Mouse (Mus musculus) spleen, adult 2 months (tissue): ENCODE data around the gene Lrmda.

Source experiments
- CTCF ChIP-seq: fragments of 200-500 bp; IDR thresholded peaks from 2 replicates; pipeline ENCODE4 v1.5.1; 2011; ENCODE audit warnings: mild to moderate bottlenecking, inconsistent platforms; ENCODE audit not compliant: insufficient read depth, insufficient read length, insufficient replicate concordance; ENCODE audit errors: extremely low read depth
- POLR2A ChIP-seq: fragments of 200-500 bp; IDR thresholded peaks from 2 replicates; pipeline ENCODE4 v1.6.1; 2011; ENCODE audit warnings: low read depth, low read length, inconsistent platforms

DNA sequence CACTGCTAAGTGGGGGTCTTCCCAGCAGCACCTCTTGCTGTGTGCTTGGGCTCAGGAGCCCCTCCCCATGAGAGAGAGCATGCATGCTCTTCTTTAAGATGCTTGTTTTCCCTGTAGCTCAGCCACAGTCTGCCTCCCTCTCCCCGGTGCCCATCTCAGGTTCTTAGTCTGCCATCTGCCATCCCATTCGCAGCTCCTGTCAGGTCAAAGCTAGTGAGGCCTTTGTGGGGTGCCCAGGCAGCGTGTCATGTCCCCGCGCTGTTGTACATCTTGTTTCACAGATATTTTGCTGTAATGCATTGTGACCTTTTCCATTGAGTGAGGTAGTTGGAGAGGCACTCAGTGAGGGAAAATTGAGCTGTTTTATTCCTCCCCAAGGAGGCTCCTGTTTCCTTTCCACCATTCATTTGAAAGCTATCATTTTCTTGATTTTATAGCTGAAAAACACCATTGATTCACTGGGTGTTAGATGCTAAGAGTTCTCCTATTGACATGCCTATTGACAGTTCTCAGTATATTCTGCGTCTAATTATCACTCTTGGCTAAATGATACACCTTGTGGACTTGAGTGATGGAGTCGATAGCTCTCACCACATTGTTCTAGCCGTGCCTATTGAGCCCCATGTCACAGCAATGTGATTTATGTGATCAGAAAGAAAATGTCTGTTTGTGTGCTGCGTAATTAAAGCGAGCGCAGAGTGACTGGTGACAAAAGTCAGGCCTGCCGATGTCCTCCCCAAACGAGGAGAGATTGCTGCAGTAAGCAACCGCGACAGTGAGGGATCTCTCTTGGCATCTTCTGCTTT, 335.5 kb downstream of the Lrmda start:
- no peak for TF ChIP-seq CTCF
- no peak for TF ChIP-seq POLR2A
